In the genomic region with DNA sequence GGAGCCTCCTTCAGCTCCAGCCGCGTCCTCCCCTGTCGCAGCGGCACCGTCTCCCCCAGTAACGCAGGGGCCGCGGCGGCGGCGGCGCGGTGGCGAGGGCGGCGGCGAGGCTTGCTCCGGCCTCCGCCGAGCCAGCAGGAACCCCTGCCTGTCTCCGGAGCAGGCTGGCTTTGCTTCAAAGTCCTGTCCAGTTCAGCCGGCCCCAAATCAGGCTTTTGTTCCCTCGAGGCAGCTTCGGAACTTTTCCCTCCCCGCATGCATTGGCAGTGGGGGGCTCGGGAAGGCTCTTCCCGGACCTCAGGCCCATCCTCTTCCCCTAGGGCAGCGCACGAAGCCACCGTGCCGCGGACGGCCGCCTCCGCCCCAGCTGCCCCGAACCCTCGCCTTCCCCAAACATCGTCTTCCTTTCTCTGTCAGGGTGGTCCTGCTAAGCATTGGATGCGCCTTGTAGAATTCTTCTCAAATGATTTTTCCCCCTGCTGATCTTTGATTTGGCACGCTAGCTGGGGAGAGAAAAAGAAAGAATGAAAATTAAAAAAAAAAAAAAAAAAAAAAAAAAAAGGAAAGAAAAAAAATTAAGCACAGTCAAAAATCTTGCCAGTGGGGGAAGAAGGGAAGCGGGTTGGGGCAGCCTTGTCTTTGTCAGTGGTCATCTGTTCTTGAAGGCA, we compare ENCODE assay signal across 8 mouse cellular contexts. TPM values are rescaled to one million over a fixed set of nuclear protein-coding genes. Genes with fewer than 3 reads are reported as not detected.
DNase-seq lines count a peak whose midpoint lies in the region; ATAC-seq and TF ChIP-seq lines count a peak whose summit lies in the region.

No protein-coding gene starts in this region.

- peak overlapping the region; percentile 87 for H3K4me2 ChIP-seq in hindbrain, embryonic 15.5 days

- CTCF ChIA-PET in Patski (lab: Charles Lee), result no interaction called here

- ATAC-seq in Patski, result peak; percentile 85
- ATAC-seq in hindbrain, embryonic 15.5 days (ENCODE audit: low FRiP score, low read depth), result peak; percentile 88

- intact Hi-C loops in gastrocnemius, adult 2 months (cut with DNase I), result no loop called here

- H3K9me3 ChIP-seq in hindbrain, embryonic 15.5 days, result no peaks in the 10 kb centered on the region

- WGBS in hindbrain, embryonic 15.5 days, result under 1% methylated on average over 41 of the region's 41 CpGs

- H3K36me3 ChIP-seq in hindbrain, embryonic 15.5 days, result no peaks in the 10 kb centered on the region

- no peak for TF ChIP-seq CTCF in Patski (IDR thresholded peaks at IDR 0.05)
- TF ChIP-seq CTCF in gastrocnemius, adult 2 months (IDR thresholded peaks at IDR 0.05), result no peak

- H3K27me3 ChIP-seq in Patski, result peaks cover 40% of the 10 kb centered on the region
- H3K27me3 ChIP-seq in hindbrain, embryonic 15.5 days, result no peaks in the 10 kb centered on the region

- H3K4me1 ChIP-seq in hindbrain, embryonic 15.5 days (replicated peaks), result peaks cover 13% of the 10 kb centered on the region; the same call in 1 of the 2 replicates

- H3K27ac ChIP-seq in gastrocnemius, adult 2 months, result peak overlapping the region; percentile 71
- peak overlapping the region; percentile 100 for H3K27ac ChIP-seq in hindbrain, embryonic 15.5 days (replicated peaks)

- POLR2A ChIA-PET in Patski (lab: Charles Lee), result interaction anchor here (0.7 kb wide), 1 partner anchor 74 kb away, joined by 7 read pairs; no protein-coding TSS in a partner anchor

- in situ Hi-C loops in Patski (cut with MboI; ENCODE audit: low pct_unique_long_range_greater_than_20kb), result no loop called here

- DNase-seq in Patski (ENCODE audit: low read depth, low spot score), result no peak
- DNase-seq in cerebellum, postnatal 25 days, result peak; percentile 89 to 90
- peak; percentile 73 for DNase-seq in gastrocnemius, adult 2 months
- peak; percentile 81 to 85 for DNase-seq in left cerebral cortex, adult 18-20 months (ENCODE audit: low spot score in 2 of 2)
- DNase-seq in lung, postnatal 36 days, result peak; percentile 53
- DNase-seq in retina, embryonic 14.5 days (ENCODE audit: low spot score), result peak; percentile 86
- peak; percentile 26 to 44 for DNase-seq in thymus, postnatal 36 days

- H3K9ac ChIP-seq in hindbrain, embryonic 15.5 days, result peak overlapping the region; percentile 95

- H3K4me3 ChIP-seq in gastrocnemius, adult 2 months, result peak overlapping the region; percentile 75
- H3K4me3 ChIP-seq in hindbrain, embryonic 15.5 days, result peak overlapping the region; percentile 80

RNA-seq across cellular contexts. Expression of a gene that starts 0.9 kb away (rescaled TPM):
- polyA plus RNA-seq in Patski (2021), result 0.10 TPM
- under 1 TPM; 0.17 to 0.18 TPM for total RNA-seq in gastrocnemius, adult 2 months (2021)
- 98.2 and 107 TPM in 2 replicates for polyA plus RNA-seq in hindbrain, embryonic 15.5 days (2015; fragmentation: Nextera tagmentation; extraction: Ambion mirVana)
- total RNA-seq in left cerebral cortex, adult 18-20 months (2021), result 10 to 100 TPM; 34.4 to 36.8 TPM

RNA-seq across cellular contexts. Expression of a gene that starts 32.5 kb away (rescaled TPM):
- 57.9 TPM for polyA plus RNA-seq in Patski (2021)
- total RNA-seq in gastrocnemius, adult 2 months (2021), result 10 to 100 TPM; 29.3 to 36.1 TPM
- polyA plus RNA-seq in hindbrain, embryonic 15.5 days (2015; fragmentation: Nextera tagmentation; extraction: Ambion mirVana), result 91.2 and 100 TPM in 2 replicates
- total RNA-seq in left cerebral cortex, adult 18-20 months (2021), result 10 to 100 TPM; 34.1 to 37.4 TPM

Comparison
In these comparisons a context has a peak if more than half of its experiments do, and no peak if none do; other contexts are left out.
1. RNA of a gene that starts 0.9 kb away (total RNA-seq): 34.4 to 36.8 TPM in left cerebral cortex, adult 18-20 months; 0.17 to 0.18 TPM in gastrocnemius, adult 2 months; every median in the first group is over 10 times any median in the second.